Mouse (Mus musculus) olfactory bulb, adult 2 months (tissue): ENCODE measurements around the gene Cnst.

Experiments used
- CTCF ChIP-seq: fragments of 200-500 bp; IDR thresholded peaks from 2 replicates; pipeline ENCODE4 v1.5.1; 2012; ENCODE audit warnings: low read depth, mild to moderate bottlenecking, low read length, moderate library complexity; ENCODE audit not compliant: insufficient read depth
- POLR2A ChIP-seq: fragments of 200-500 bp; IDR thresholded peaks from 2 replicates; pipeline ENCODE4 v1.6.1; 2012; ENCODE audit warnings: mild to moderate bottlenecking, low read depth, low read length, moderate library complexity; ENCODE audit not compliant: insufficient read depth

DNA sequence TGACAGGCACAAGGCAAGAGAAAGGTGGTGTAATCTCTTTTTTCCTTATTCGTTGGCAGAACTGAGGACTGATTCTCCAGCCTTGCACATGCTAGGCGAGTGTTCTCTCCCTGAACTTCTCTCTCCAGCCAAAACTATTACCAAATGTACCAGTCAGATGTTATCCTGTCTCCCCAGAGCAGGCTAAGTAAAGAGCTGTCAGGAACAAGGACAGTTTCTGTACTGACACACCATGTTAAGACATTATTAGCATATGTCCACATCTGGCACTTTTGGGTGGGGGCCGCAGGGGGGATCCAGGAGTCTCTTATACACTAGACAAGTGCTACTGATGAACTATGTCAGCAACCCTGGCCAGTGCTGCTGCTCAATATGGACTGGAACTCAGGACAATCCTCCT, 10.8 kb downstream of the Cnst start:
- no peak for TF ChIP-seq CTCF
- no peak for TF ChIP-seq POLR2A
